Mouse (Mus musculus) cortical plate, adult 2 months (tissue): Measurements from ENCODE around the gene Hist1h3h.

Source experiments
- CTCF ChIP-seq: fragments of 200-500 bp; IDR thresholded peaks from 2 replicates; pipeline ENCODE4 v1.5.1; 2011; ENCODE audit warnings: mild to moderate bottlenecking, control low read depth, low read length; ENCODE audit not compliant: insufficient read depth; ENCODE audit errors: extremely low read depth
- POLR2A ChIP-seq: fragments of 200-500 bp; IDR thresholded peaks from 2 replicates; pipeline ENCODE4 v1.6.1; 2011; ENCODE audit warnings: mild to moderate bottlenecking, low read length, control low read depth; ENCODE audit not compliant: insufficient read depth; ENCODE audit errors: extremely low read depth

- TF ChIP-seq POLR2A (no peak), CTCF (no peak)
Observed at GRCm38 (mm10) chr13:21711698-21712097, 5.8 kb upstream of the Hist1h3h start.
